Mouse (Mus musculus): ENCODE data around the gene Spred1. TPM values are rescaled to one million over a fixed set of nuclear protein-coding genes. Genes with fewer than 3 reads are reported as not detected.
"Not testable (repeated sequence)": the region's sequence is repeated elsewhere in the genome, so short reads cannot be mapped to it uniquely, and the experiment has no call there.

The Spred1 gene
- polyA plus RNA-seq, 1 experiment from 2014 or later = 33.6 TPM

DNA sequence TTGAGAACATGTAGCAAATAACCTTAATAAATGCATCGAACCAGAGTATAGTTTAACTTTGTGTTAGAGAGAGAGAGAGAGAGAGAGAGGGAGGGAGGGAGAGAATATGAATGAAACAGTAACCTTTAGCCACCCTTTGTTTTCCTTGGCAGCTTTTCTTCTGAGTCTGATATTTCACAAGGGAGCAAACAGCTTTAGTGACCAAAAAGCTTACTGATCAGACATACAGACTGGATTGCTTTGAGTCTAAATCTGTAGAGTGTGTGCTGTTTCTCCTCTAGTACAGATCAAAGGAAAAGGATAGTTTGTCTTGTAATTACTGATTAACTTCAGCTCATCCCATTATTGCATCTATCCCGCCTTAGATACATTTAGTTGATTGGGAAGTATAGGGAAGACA lies 8.0 kb downstream of the Spred1 start:
- H3K27me3 ChIP-seq (ENCODE audit: insufficient read depth, low read length) = no peaks in the 10 kb centered on the region
- ATAC-seq (ENCODE audit: insufficient read depth) = no peak
- H3K27ac ChIP-seq (ENCODE audit: low read depth) = no peak overlapping the region
- no peaks in the 10 kb centered on the region for H3K9me3 ChIP-seq (ENCODE audit: low read depth, low read length)
- no peak for DNase-seq
- WGBS = 75% methylated on average over 2 of the region's 2 CpGs
- no peaks in the 10 kb centered on the region for H3K36me3 ChIP-seq (ENCODE audit: insufficient read depth)
- peaks cover 5% of the 10 kb centered on the region; the same call in 1 of the 2 replicates for H3K4me1 ChIP-seq (ENCODE audit: insufficient read depth)
- TF ChIP-seq CTCF (IDR thresholded peaks at IDR 0.05; ENCODE audit: low read depth) = no peak
- H3K4me2 ChIP-seq = no peak overlapping the region
- H3K4me3 ChIP-seq (ENCODE audit: low read depth, low read length) = no peak overlapping the region
- no peak overlapping the region for H3K9ac ChIP-seq

GRCm38 (mm10) chr2:117131041-117131440 lies 9.9 kb downstream of the Spred1 start:
- not testable (repeated sequence) for H3K36me3 ChIP-seq (ENCODE audit: insufficient read depth); H3K4me2 ChIP-seq; H3K9me3 ChIP-seq (ENCODE audit: low read depth, low read length); ATAC-seq (ENCODE audit: insufficient read depth); H3K27ac ChIP-seq (ENCODE audit: low read depth); H3K27me3 ChIP-seq (ENCODE audit: insufficient read depth, low read length); H3K9ac ChIP-seq; H3K4me1 ChIP-seq (ENCODE audit: insufficient read depth); DNase-seq; H3K4me3 ChIP-seq (ENCODE audit: low read depth, low read length)
- 93% methylated on average over 7 of the region's 7 CpGs for WGBS

DNA sequence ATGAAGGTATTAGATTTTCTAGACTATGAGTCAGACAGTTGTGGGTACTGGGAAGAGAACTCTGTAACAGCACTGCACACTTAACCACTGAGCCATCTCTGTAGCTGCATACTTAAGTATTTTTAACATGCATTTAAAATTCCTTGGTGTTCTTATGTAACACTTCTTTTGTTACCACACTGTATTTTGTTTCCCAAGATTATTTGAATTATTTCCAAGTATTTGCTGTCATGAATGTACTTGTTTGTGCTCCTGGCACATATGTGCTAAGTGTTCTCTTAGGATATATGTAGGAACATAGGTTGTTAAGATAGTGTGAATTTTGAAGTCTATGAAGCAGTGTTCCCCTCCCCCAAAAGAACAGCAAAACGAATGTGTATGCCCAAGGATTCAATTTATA lies 10.7 kb downstream of the Spred1 start:
- no peak for ATAC-seq (ENCODE audit: insufficient read depth)
- Histone ChIP-seq H3K27me3 (ENCODE audit: insufficient read depth, low read length) (no peaks in the 10 kb centered on the region), H3K9ac (no peak overlapping the region), H3K9me3 (ENCODE audit: low read depth, low read length) (no peaks in the 10 kb centered on the region), H3K4me3 (ENCODE audit: low read depth, low read length) (no peak overlapping the region), H3K27ac (ENCODE audit: low read depth) (no peak overlapping the region), H3K4me2 (no peak overlapping the region), H3K4me1 (ENCODE audit: insufficient read depth) (peaks cover 3% of the 10 kb centered on the region; the same call in 1 of the 2 replicates), H3K36me3 (ENCODE audit: insufficient read depth) (no peaks in the 10 kb centered on the region)
- 70% methylated on average over 1 of the region's 1 CpGs for WGBS
- DNase-seq = no peak
- no peak for TF ChIP-seq CTCF (IDR thresholded peaks at IDR 0.05; ENCODE audit: low read depth)

- WGBS = 51% methylated on average over 2 of the region's 2 CpGs
- H3K4me3 ChIP-seq (ENCODE audit: low read depth, low read length) = no peak overlapping the region
- no peak for TF ChIP-seq CTCF (IDR thresholded peaks at IDR 0.05; ENCODE audit: low read depth)
- H3K9me3 ChIP-seq (ENCODE audit: low read depth, low read length) = no peaks in the 10 kb centered on the region
- H3K4me2 ChIP-seq = no peak overlapping the region
- H3K36me3 ChIP-seq (ENCODE audit: insufficient read depth) = no peaks in the 10 kb centered on the region
- ATAC-seq (ENCODE audit: insufficient read depth) = no peak
- no peak overlapping the region for H3K9ac ChIP-seq
- H3K27me3 ChIP-seq (ENCODE audit: insufficient read depth, low read length) = no peaks in the 10 kb centered on the region
- no peak overlapping the region for H3K27ac ChIP-seq (ENCODE audit: low read depth)
- DNase-seq = no peak
- H3K4me1 ChIP-seq (ENCODE audit: insufficient read depth) = no peaks in the 10 kb centered on the region; the same call in 1 of the 2 replicates
Measured at GRCm38 (mm10) chr2:117133541-117133940, 12.4 kb downstream of the Spred1 start.

DNA sequence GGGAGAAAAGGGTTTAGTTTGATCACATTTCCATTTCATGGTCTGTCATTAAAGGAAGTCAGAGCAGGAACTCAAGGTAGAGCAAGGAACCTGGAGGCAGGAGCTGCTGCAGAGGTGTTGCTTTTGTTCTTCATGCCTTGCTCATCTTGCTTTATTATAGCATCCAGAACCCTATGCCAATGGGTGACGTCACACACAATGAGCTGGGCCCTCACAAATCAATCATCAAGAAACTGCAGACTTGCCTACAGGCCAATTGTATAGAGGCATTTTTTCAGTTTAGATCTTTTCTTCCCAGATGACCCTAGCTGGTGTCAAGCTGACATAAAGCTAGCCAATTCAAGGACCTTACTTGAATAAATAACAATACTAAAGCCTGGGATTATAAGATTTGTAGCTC lies 16.6 kb downstream of the Spred1 start:
- WGBS = 73% methylated on average over 1 of the region's 1 CpGs
- H3K27me3 ChIP-seq (ENCODE audit: insufficient read depth, low read length) = no peaks in the 10 kb centered on the region
- ATAC-seq (ENCODE audit: insufficient read depth) = no peak

DNA sequence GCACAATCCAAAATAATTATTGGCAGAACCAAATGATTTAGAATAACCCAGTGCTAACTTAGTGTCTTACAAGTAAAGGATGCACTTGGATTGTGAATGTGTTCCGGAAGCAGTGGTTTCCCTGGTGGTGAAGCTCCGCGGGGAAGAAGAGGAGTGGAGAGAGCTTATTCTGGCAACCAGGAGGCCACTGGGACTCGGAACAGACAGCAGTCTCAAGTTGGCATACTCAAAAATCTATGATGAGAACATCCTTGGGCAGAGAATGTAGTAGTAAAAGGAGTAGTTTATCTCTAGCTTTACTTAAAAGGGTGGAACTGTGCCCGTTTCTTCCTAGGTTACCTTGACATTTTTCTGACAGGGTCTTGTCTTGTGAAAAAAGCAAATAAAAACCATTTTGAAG lies 17.8 kb downstream of the Spred1 start:
- Histone ChIP-seq H3K27ac (ENCODE audit: low read depth) (no peak overlapping the region), H3K4me2 (no peak overlapping the region), H3K27me3 (ENCODE audit: insufficient read depth, low read length) (no peaks in the 10 kb centered on the region), H3K4me3 (ENCODE audit: low read depth, low read length) (no peak overlapping the region), H3K9ac (no peak overlapping the region), H3K9me3 (ENCODE audit: low read depth, low read length) (no peaks in the 10 kb centered on the region), H3K4me1 (ENCODE audit: insufficient read depth) (peaks cover 3% of the 10 kb centered on the region; the same call in 1 of the 2 replicates), H3K36me3 (ENCODE audit: insufficient read depth) (no peaks in the 10 kb centered on the region)
- TF ChIP-seq CTCF (IDR thresholded peaks at IDR 0.05; ENCODE audit: low read depth) = no peak
- ATAC-seq (ENCODE audit: insufficient read depth) = no peak
- DNase-seq = no peak
- 85% methylated on average over 5 of the region's 5 CpGs for WGBS

More for the DNA sequence above, 16.6 kb downstream of the Spred1 start:
- Histone ChIP-seq H3K4me1 (ENCODE audit: insufficient read depth) (peaks cover 3% of the 10 kb centered on the region; the same call in 1 of the 2 replicates), H3K9me3 (ENCODE audit: low read depth, low read length) (no peaks in the 10 kb centered on the region), H3K36me3 (ENCODE audit: insufficient read depth) (no peaks in the 10 kb centered on the region), H3K27ac (ENCODE audit: low read depth) (no peak overlapping the region), H3K4me2 (no peak overlapping the region), H3K4me3 (ENCODE audit: low read depth, low read length) (no peak overlapping the region), H3K9ac (no peak overlapping the region)
- DNase-seq = no peak
- no peak for TF ChIP-seq CTCF (IDR thresholded peaks at IDR 0.05; ENCODE audit: low read depth)

- H3K27ac ChIP-seq (ENCODE audit: low read depth) = no peak overlapping the region
- H3K36me3 ChIP-seq (ENCODE audit: insufficient read depth) = no peaks in the 10 kb centered on the region
- peaks cover 3% of the 10 kb centered on the region; the same call in 1 of the 2 replicates for H3K4me1 ChIP-seq (ENCODE audit: insufficient read depth)
- H3K9me3 ChIP-seq (ENCODE audit: low read depth, low read length) = no peaks in the 10 kb centered on the region
- no peak for TF ChIP-seq CTCF (IDR thresholded peaks at IDR 0.05; ENCODE audit: low read depth)
- no peak overlapping the region for H3K4me2 ChIP-seq
- no peak for ATAC-seq (ENCODE audit: insufficient read depth)
- H3K9ac ChIP-seq = no peak overlapping the region
- no peaks in the 10 kb centered on the region for H3K27me3 ChIP-seq (ENCODE audit: insufficient read depth, low read length)
- H3K4me3 ChIP-seq (ENCODE audit: low read depth, low read length) = no peak overlapping the region
- no peak for DNase-seq
- 77% methylated on average over 1 of the region's 1 CpGs for WGBS
Measured at GRCm38 (mm10) chr2:117139977-117140376, 18.8 kb downstream of the Spred1 start.

- Histone ChIP-seq H3K4me1 (ENCODE audit: insufficient read depth) (peaks cover 6% of the 10 kb centered on the region; the same call in 1 of the 2 replicates), H3K27me3 (ENCODE audit: insufficient read depth, low read length) (no peaks in the 10 kb centered on the region), H3K9me3 (ENCODE audit: low read depth, low read length) (no peaks in the 10 kb centered on the region), H3K9ac (no peak overlapping the region), H3K4me2 (no peak overlapping the region), H3K27ac (ENCODE audit: low read depth) (no peak overlapping the region), H3K4me3 (ENCODE audit: low read depth, low read length) (no peak overlapping the region), H3K36me3 (ENCODE audit: insufficient read depth) (no peaks in the 10 kb centered on the region)
- DNase-seq = no peak
- ATAC-seq (ENCODE audit: insufficient read depth) = no peak
- TF ChIP-seq CTCF (IDR thresholded peaks at IDR 0.05; ENCODE audit: low read depth) = no peak
- 92% methylated on average over 4 of the region's 4 CpGs for WGBS
Measured at GRCm38 (mm10) chr2:117143106-117143505, 21.9 kb downstream of the Spred1 start.

Data from lung, embryonic 14.5 days (tissue).